Mouse (Mus musculus): ENCODE data around the gene Kdelr1. TPM values are rescaled to one million over a fixed set of nuclear protein-coding genes. Genes with fewer than 3 reads are reported as not detected.

Kdelr1 gene
- polyA plus RNA-seq, 1 experiment from 2014 or later: 73.7 TPM

Other genes with a start within 250 kb of the Kdelr1 start
- 7.7 and 9.5 TPM in 2 replicates for gene Rasip1, start 245.3 kb upstream of the Kdelr1 start, polyA plus RNA-seq (2015; fragmentation: Nextera tagmentation; extraction: Ambion mirVana)
- gene Mamstr, start 232.8 kb upstream of the Kdelr1 start, polyA plus RNA-seq (2015; fragmentation: Nextera tagmentation; extraction: Ambion mirVana): 11.4 TPM in 2 replicates
- 0.47 and 0.74 TPM in 2 replicates for gene Fut2, start 206.4 kb upstream of the Kdelr1 start, polyA plus RNA-seq (2015; fragmentation: Nextera tagmentation; extraction: Ambion mirVana)
- gene Ntn5, start 188.8 kb upstream of the Kdelr1 start, polyA plus RNA-seq (2015; fragmentation: Nextera tagmentation; extraction: Ambion mirVana): 0.23 and 0.24 TPM in 2 replicates
- 0.45 and 0.55 TPM in 2 replicates for gene Sec1, start 178.4 kb upstream of the Kdelr1 start, polyA plus RNA-seq (2015; fragmentation: Nextera tagmentation; extraction: Ambion mirVana)
- gene Car11, start 172.9 kb upstream of the Kdelr1 start, polyA plus RNA-seq (2015; fragmentation: Nextera tagmentation; extraction: Ambion mirVana): 12.2 and 12.5 TPM in 2 replicates
- 4.5 and 6.2 TPM in 2 replicates for gene Dbp, start 167.7 kb upstream of the Kdelr1 start, polyA plus RNA-seq (2015; fragmentation: Nextera tagmentation; extraction: Ambion mirVana)
- gene Rpl18, start 157.3 kb upstream of the Kdelr1 start, polyA plus RNA-seq (2015; fragmentation: Nextera tagmentation; extraction: Ambion mirVana): 1,016 and 1,039 TPM in 2 replicates
- 33.4 and 36.0 TPM in 2 replicates for gene Sphk2, start 154.8 kb upstream of the Kdelr1 start, polyA plus RNA-seq (2015; fragmentation: Nextera tagmentation; extraction: Ambion mirVana)
- 0.61 and 1.0 TPM in 2 replicates for gene Fam83e, start 151.6 kb upstream of the Kdelr1 start, polyA plus RNA-seq (2015; fragmentation: Nextera tagmentation; extraction: Ambion mirVana)
- not detected in 2 replicates for gene Spaca4, start 147.0 kb upstream of the Kdelr1 start, polyA plus RNA-seq (2015; fragmentation: Nextera tagmentation; extraction: Ambion mirVana)
- gene Lmtk3, start 89.0 kb upstream of the Kdelr1 start, polyA plus RNA-seq (2015; fragmentation: Nextera tagmentation; extraction: Ambion mirVana): 4.3 and 4.9 TPM in 2 replicates
- 3.1 and 3.7 TPM in 2 replicates for gene Sult2b1, start 88.1 kb upstream of the Kdelr1 start, polyA plus RNA-seq (2015; fragmentation: Nextera tagmentation; extraction: Ambion mirVana)
- gene Cyth2, start 58.2 kb upstream of the Kdelr1 start, polyA plus RNA-seq (2015; fragmentation: Nextera tagmentation; extraction: Ambion mirVana): 135 and 137 TPM in 2 replicates
- 2.1 TPM in 2 replicates for gene Kcnj14, start 48.0 kb upstream of the Kdelr1 start, polyA plus RNA-seq (2015; fragmentation: Nextera tagmentation; extraction: Ambion mirVana)
- 69.1 and 71.6 TPM in 2 replicates for gene Grwd1, start 41.8 kb upstream of the Kdelr1 start, polyA plus RNA-seq (2015; fragmentation: Nextera tagmentation; extraction: Ambion mirVana)
- gene Grin2d, start 5.6 kb downstream of the Kdelr1 start, polyA plus RNA-seq (2015; fragmentation: Nextera tagmentation; extraction: Ambion mirVana): 0.43 and 0.59 TPM in 2 replicates
- 0.43 and 0.46 TPM in 2 replicates for gene Syngr4, start 23.9 kb downstream of the Kdelr1 start, polyA plus RNA-seq (2015; fragmentation: Nextera tagmentation; extraction: Ambion mirVana)
- 4.9 and 5.2 TPM in 2 replicates for gene Tmem143, start 24.2 kb downstream of the Kdelr1 start, polyA plus RNA-seq (2015; fragmentation: Nextera tagmentation; extraction: Ambion mirVana)
- gene Emp3, start 48.6 kb downstream of the Kdelr1 start, polyA plus RNA-seq (2015; fragmentation: Nextera tagmentation; extraction: Ambion mirVana): 181 and 186 TPM in 2 replicates
- 4.1 and 4.8 TPM in 2 replicates for gene Ccdc114, start 51.3 kb downstream of the Kdelr1 start, polyA plus RNA-seq (2015; fragmentation: Nextera tagmentation; extraction: Ambion mirVana)
- gene Abcc6, start 157.5 kb downstream of the Kdelr1 start, polyA plus RNA-seq (2015; fragmentation: Nextera tagmentation; extraction: Ambion mirVana): 0.19 and 0.50 TPM in 2 replicates
- 24.3 and 26.5 TPM in 2 replicates for gene Nomo1, start 160.9 kb downstream of the Kdelr1 start, polyA plus RNA-seq (2015; fragmentation: Nextera tagmentation; extraction: Ambion mirVana)
- gene Kcnj11, start 228.0 kb downstream of the Kdelr1 start, polyA plus RNA-seq (2015; fragmentation: Nextera tagmentation; extraction: Ambion mirVana): 0.18 and 0.23 TPM in 2 replicates